Mouse (Mus musculus) cortical plate, adult 2 months (tissue): ENCODE measurements around the gene Cttnbp2.

Experiments
- CTCF ChIP-seq: fragments of 200-500 bp; IDR thresholded peaks from 2 replicates; pipeline ENCODE4 v1.5.1; 2011; ENCODE audit warnings: mild to moderate bottlenecking, control low read depth, low read length; ENCODE audit not compliant: insufficient read depth; ENCODE audit errors: extremely low read depth
- POLR2A ChIP-seq: fragments of 200-500 bp; IDR thresholded peaks from 2 replicates; pipeline ENCODE4 v1.6.1; 2011; ENCODE audit warnings: mild to moderate bottlenecking, low read length, control low read depth; ENCODE audit not compliant: insufficient read depth; ENCODE audit errors: extremely low read depth

GRCm38 (mm10) chr6:18421561-18421960, 93.1 kb downstream of the Cttnbp2 start:
- TF ChIP-seq CTCF (no peak), POLR2A (no peak)
